Mouse (Mus musculus): ENCODE data around the gene Slc25a26.

DNA sequence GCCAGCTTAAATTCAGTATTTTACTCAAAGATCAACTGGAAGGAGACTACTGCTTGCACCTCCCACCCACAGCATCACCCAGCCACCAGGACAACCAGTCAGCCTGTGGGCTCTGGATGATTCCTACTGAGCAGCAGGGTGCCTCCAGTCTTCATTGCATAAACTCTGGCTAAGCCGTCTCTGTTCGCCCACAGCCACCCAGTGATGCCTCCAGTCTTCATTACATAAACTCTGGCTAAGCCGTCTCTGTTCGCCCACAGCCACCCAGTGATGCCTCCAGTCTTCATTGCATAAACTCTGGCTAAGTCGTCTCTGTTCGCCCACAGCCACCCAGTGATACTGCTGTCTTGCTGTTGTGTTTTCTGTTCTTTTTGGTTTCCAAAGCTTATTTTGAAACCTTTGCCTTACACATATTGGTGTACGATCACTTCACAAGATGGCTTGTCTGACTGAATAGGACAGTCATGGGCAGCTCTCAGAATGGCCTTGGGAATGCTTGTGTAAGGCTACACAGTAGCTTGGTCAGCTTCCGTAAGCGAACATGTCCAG lies 84.1 kb downstream of the Slc25a26 start:
- TF ChIP-seq CTCF (IDR thresholded peaks at IDR 0.05; ENCODE audit: low read depth), result no peak
- no peak for TF ChIP-seq EP300 (IDR thresholded peaks at IDR 0.05; ENCODE audit: low read depth)

Measured in liver, embryonic 14.5 days (tissue).